Mouse (Mus musculus): Measurements from ENCODE around the gene Szrd1.

- TF ChIP-seq POLR2A (IDR thresholded peaks at IDR 0.05; ENCODE audit: borderline replicate concordance, insufficient read depth, low read length): no peak
- no peak for TF ChIP-seq CTCF (IDR thresholded peaks at IDR 0.05; ENCODE audit: borderline replicate concordance, insufficient read depth, low read depth, low read length)
These were observed 16.9 kb downstream of the Szrd1 start for GRCm38 (mm10) chr4:141122663-141123062.

Data from cerebellum, adult 2 months (tissue).